Mouse (Mus musculus): ENCODE measurements around the gene 4930442H23Rik. TPM values are rescaled to one million over a fixed set of nuclear protein-coding genes. Genes with fewer than 3 reads are reported as not detected.
A peak's percentile ranks its signal among the peaks of the same experiment; 100 is the strongest.

The 4930442H23Rik gene
- polyA plus RNA-seq, 1 experiment from 2014 or later = not detected

DNA sequence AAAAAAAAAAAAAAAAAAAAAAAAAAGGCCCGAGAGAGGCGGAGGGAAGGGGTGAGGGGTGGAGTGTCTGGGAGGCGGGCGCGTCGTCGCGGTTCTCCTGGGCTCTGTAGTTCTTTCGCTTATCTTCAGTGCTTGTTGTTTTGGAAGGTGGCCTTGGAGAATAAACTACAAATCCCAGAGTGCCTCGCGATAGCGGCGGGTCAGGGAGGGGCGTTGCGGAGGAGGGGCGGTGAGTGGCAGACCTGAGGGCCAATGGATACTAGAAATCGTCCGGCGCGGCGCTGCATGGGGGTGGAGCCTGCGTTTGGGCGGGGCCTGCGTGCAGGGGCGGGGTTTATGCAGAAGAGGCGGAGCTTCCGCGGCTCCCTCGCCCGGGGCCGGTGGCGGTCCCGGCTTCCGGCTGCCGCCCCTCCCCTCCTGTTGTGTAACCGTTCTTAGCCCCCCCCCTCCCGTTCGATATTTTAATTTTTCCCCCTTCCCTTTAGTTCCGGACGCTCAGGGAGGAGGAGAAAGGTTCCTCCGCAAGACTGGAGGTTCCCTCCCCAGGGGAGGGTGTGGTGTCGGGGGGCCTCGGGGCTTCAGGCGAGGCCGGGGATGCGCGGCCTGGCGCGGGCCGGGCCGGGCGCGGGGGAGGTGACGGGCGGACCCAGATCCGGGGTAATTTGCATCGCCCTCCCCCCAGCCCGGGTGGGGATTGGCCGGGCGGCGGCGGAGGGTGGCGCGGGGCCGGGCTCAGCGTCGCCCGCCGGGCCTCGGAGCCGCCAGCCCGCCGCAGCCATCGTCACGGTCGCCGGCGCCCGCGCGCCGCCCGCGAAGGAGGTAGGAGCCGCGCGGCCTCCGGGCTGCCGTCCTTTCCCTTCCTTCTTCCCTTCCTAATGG lies 46.2 kb downstream of the 4930442H23Rik start:
- H3K4me3 ChIP-seq (ENCODE audit: low read length) = peak overlapping the region; percentile 90
- H3K9me3 ChIP-seq (ENCODE audit: control insufficient read depth, low read length) = no peaks in the 10 kb centered on the region
- H3K4me2 ChIP-seq (ENCODE audit: low read depth, low read length) = peak overlapping the region; percentile 63
- H3K27me3 ChIP-seq (replicated peaks; ENCODE audit: control insufficient read depth, insufficient read depth, low read length) = no peaks in the 10 kb centered on the region
- H3K4me1 ChIP-seq (ENCODE audit: control insufficient read depth, insufficient read depth, low read length) = peaks cover 35% of the 10 kb centered on the region
- peak; percentile 79 for ATAC-seq
- peak overlapping the region; percentile 95 for H3K9ac ChIP-seq (ENCODE audit: low read depth, low read length)
- peak overlapping the region; percentile 99 for H3K27ac ChIP-seq (ENCODE audit: low read length)
- H3K36me3 ChIP-seq (ENCODE audit: control insufficient read depth, insufficient read depth, low read length) = no peaks in the 10 kb centered on the region
- under 1% methylated on average over 82 of the region's 89 CpGs for WGBS

GRCm38 (mm10) chr10:81136706-81137231 lies 46.9 kb downstream of the 4930442H23Rik start:
- H3K4me3 ChIP-seq (ENCODE audit: low read length) = peak overlapping the region; percentile 90
- no peaks in the 10 kb centered on the region for H3K9me3 ChIP-seq (ENCODE audit: control insufficient read depth, low read length)
- H3K27me3 ChIP-seq (replicated peaks; ENCODE audit: control insufficient read depth, insufficient read depth, low read length) = no peaks in the 10 kb centered on the region
- peak overlapping the region; percentile 99 for H3K27ac ChIP-seq (ENCODE audit: low read length)
- peaks cover 32% of the 10 kb centered on the region for H3K4me1 ChIP-seq (ENCODE audit: control insufficient read depth, insufficient read depth, low read length)
- peak overlapping the region; percentile 95 for H3K9ac ChIP-seq (ENCODE audit: low read depth, low read length)
- H3K36me3 ChIP-seq (ENCODE audit: control insufficient read depth, insufficient read depth, low read length) = no peaks in the 10 kb centered on the region
- ATAC-seq = peak; percentile 22
- peak overlapping the region; percentile 91 for H3K4me2 ChIP-seq (ENCODE audit: low read depth, low read length)
- WGBS = under 1% methylated on average over 46 of the region's 50 CpGs

DNA sequence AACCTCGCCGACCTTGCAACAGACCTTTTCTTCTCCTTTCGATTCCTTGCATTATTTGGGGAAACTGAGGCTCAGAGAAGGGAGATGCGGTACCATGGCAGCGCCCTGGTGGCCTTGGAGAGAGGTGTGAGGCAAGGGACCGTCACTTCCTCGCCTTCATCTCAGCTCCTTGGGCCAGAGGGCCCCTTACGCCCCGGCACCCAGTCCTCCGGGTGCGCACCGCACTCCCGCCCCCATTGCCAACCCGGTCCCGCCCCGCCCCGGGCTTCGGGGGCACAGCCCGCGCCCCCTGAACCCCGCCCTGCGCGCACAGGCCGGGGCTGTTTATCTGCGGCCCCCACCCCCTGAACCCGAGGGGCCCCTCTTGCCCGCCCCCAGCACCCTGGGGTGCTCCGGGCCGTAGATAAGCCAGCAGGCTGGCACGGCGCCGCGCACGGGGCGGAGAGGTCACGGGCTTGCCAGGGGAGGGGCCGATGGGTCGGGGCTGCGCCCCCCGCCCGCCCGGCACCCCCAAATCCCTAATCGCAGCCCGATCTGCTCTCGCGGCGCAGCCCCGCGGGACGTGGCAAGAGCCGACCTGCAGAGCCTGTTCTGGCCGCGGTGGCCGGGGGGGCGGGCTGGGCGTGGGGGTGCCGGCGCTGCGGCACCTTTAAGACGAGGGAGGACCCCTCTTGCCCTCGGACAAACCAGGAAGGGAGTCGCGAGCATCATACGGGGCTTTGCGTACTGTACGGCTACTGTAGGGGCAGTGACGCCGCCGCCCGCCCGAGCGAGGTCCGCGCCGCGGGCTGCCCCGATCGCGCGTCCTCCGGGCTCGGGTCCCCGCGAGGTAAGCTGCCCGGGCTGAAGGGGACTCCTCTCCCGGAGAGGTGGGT lies 47.6 kb downstream of the 4930442H23Rik start:
- Histone ChIP-seq H3K27ac (ENCODE audit: low read length) (peak overlapping the region; percentile 99), H3K4me1 (ENCODE audit: control insufficient read depth, insufficient read depth, low read length) (peaks cover 30% of the 10 kb centered on the region), H3K9ac (ENCODE audit: low read depth, low read length) (peak overlapping the region; percentile 95), H3K9me3 (ENCODE audit: control insufficient read depth, low read length) (no peaks in the 10 kb centered on the region), H3K27me3 (replicated peaks; ENCODE audit: control insufficient read depth, insufficient read depth, low read length) (no peaks in the 10 kb centered on the region), H3K36me3 (ENCODE audit: control insufficient read depth, insufficient read depth, low read length) (no peaks in the 10 kb centered on the region), H3K4me3 (ENCODE audit: low read length) (peak overlapping the region; percentile 90), H3K4me2 (ENCODE audit: low read depth, low read length) (peak overlapping the region; percentile 91)
- peak; percentile 52 for ATAC-seq
- under 1% methylated on average over 70 of the region's 86 CpGs for WGBS

DNA sequence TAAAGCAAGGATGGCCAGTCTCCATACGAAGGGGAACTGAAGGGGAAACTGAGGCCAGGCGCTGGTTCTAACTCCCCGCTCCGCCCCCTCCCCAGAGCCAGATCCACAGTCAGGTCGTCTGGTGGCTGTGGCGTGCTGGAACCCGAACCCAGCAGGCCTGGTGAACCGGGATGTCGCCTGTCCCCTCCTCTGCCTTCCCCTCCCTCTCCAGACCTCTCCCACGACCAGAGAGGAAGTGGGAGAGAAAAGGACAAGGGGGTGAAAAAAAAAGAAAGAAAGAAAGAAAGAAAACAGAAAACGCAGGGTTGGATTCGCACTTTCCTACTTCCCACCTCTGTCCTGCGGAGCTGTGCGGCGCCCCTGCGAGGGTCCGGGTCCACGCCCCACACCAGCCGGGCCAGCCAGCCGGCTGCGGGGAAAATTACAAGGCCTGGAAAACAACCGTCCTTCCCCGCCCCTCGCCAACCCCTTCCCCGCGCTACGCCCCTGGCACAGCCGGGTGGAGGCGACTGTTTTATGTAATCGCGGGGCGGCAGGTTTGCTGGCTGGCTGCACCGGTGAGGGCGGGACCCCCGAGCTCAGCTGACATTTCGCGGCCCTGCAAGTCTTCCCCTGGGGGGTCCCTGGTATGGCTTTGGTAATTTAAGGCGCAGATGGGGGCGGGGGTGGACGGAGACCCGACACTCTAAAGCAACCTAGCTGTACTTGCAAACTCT lies 48.5 kb downstream of the 4930442H23Rik start, which contains the start of gene Zbtb7a:
Zbtb7a (plus strand) TSS at position 255 of the 716 bp plus-strand sequence.
- peak within 1 kb of the TSS; percentile 95 for H3K9ac ChIP-seq (ENCODE audit: low read depth, low read length)
- peak within 1 kb of the TSS; percentile 99 for H3K27ac ChIP-seq (ENCODE audit: low read length)
- H3K27me3 ChIP-seq (replicated peaks; ENCODE audit: control insufficient read depth, insufficient read depth, low read length) = no peaks in the 10 kb centered on the region
- no peaks in the 10 kb centered on the region for H3K9me3 ChIP-seq (ENCODE audit: control insufficient read depth, low read length)
- ATAC-seq = no peak
- H3K4me3 ChIP-seq (ENCODE audit: low read length) = peak within 1 kb of the TSS; percentile 90
- H3K4me2 ChIP-seq (ENCODE audit: low read depth, low read length) = peak within 1 kb of the TSS; percentile 91
- WGBS = 4% methylated on average over 41 of the region's 41 CpGs
- no peaks in the 10 kb centered on the region for H3K36me3 ChIP-seq (ENCODE audit: control insufficient read depth, insufficient read depth, low read length)
- peaks cover 21% of the 10 kb centered on the region for H3K4me1 ChIP-seq (ENCODE audit: control insufficient read depth, insufficient read depth, low read length)

GRCm38 (mm10) chr10:81134181-81134587 lies 49.5 kb downstream of the 4930442H23Rik start:
- peak; percentile 3; the same call in 1 of the 2 replicates for ATAC-seq
- no peak overlapping the region for H3K9ac ChIP-seq (ENCODE audit: low read depth, low read length)
- no peaks in the 10 kb centered on the region for H3K36me3 ChIP-seq (ENCODE audit: control insufficient read depth, insufficient read depth, low read length)
- peak overlapping the region; percentile 90 for H3K4me3 ChIP-seq (ENCODE audit: low read length)
- no peaks in the 10 kb centered on the region for H3K27me3 ChIP-seq (replicated peaks; ENCODE audit: control insufficient read depth, insufficient read depth, low read length)
- peak overlapping the region; percentile 99 for H3K27ac ChIP-seq (ENCODE audit: low read length)
- H3K9me3 ChIP-seq (ENCODE audit: control insufficient read depth, low read length) = no peaks in the 10 kb centered on the region
- peak overlapping the region; percentile 91 for H3K4me2 ChIP-seq (ENCODE audit: low read depth, low read length)
- H3K4me1 ChIP-seq (ENCODE audit: control insufficient read depth, insufficient read depth, low read length) = peaks cover 12% of the 10 kb centered on the region
- 3% methylated on average over 16 of the region's 16 CpGs for WGBS

Other genes starting within 250 kb of the 4930442H23Rik start
- gene Gng7, start 168.9 kb downstream of the 4930442H23Rik start, polyA plus RNA-seq (2015; fragmentation: Nextera tagmentation; extraction: Ambion mirVana) = 3.6 and 4.0 TPM in 2 replicates
- gene Diras1, start 158.2 kb downstream of the 4930442H23Rik start, polyA plus RNA-seq (2015; fragmentation: Nextera tagmentation; extraction: Ambion mirVana) = 0.61 and 0.92 TPM in 2 replicates
- gene Slc39a3, start 146.4 kb downstream of the 4930442H23Rik start, polyA plus RNA-seq (2015; fragmentation: Nextera tagmentation; extraction: Ambion mirVana) = 18.1 and 18.9 TPM in 2 replicates
- 204 TPM in 2 replicates for gene Sgta, start 123.7 kb downstream of the 4930442H23Rik start, polyA plus RNA-seq (2015; fragmentation: Nextera tagmentation; extraction: Ambion mirVana)
- gene Thop1, start 113.8 kb downstream of the 4930442H23Rik start, polyA plus RNA-seq (2015; fragmentation: Nextera tagmentation; extraction: Ambion mirVana) = 48.7 and 53.8 TPM in 2 replicates
- 123 and 180 TPM in 2 replicates for gene Creb3l3, start 85.0 kb downstream of the 4930442H23Rik start, polyA plus RNA-seq (2015; fragmentation: Nextera tagmentation; extraction: Ambion mirVana)
- gene Map2k2, start 77.9 kb downstream of the 4930442H23Rik start, polyA plus RNA-seq (2015; fragmentation: Nextera tagmentation; extraction: Ambion mirVana) = 214 and 225 TPM in 2 replicates
- gene Zbtb7a, start 48.6 kb downstream of the 4930442H23Rik start, polyA plus RNA-seq (2015; fragmentation: Nextera tagmentation; extraction: Ambion mirVana) = 46.2 and 47.4 TPM in 2 replicates
- 52.5 and 54.4 TPM in 2 replicates for gene Pias4, start 15.9 kb downstream of the 4930442H23Rik start, polyA plus RNA-seq (2015; fragmentation: Nextera tagmentation; extraction: Ambion mirVana)
- gene Eef2, start 7.2 kb downstream of the 4930442H23Rik start, polyA plus RNA-seq (2015; fragmentation: Nextera tagmentation; extraction: Ambion mirVana) = 526 and 531 TPM in 2 replicates
- gene Dapk3, start 844 bp downstream of the 4930442H23Rik start, polyA plus RNA-seq (2015; fragmentation: Nextera tagmentation; extraction: Ambion mirVana) = 15.4 and 47.6 TPM in 2 replicates
- gene Nmrk2, start 18.2 kb upstream of the 4930442H23Rik start, polyA plus RNA-seq (2015; fragmentation: Nextera tagmentation; extraction: Ambion mirVana) = 0.17 TPM in 1 of 2 replicates, not detected in the other
- gene Atcay, start 47.0 kb upstream of the 4930442H23Rik start, polyA plus RNA-seq (2015; fragmentation: Nextera tagmentation; extraction: Ambion mirVana) = 1.4 and 1.5 TPM in 2 replicates
- gene Zfr2, start 49.3 kb upstream of the 4930442H23Rik start, polyA plus RNA-seq (2015; fragmentation: Nextera tagmentation; extraction: Ambion mirVana) = 7.1 and 8.0 TPM in 2 replicates
- 2.0 and 2.3 TPM in 2 replicates for gene Matk, start 69.1 kb upstream of the 4930442H23Rik start, polyA plus RNA-seq (2015; fragmentation: Nextera tagmentation; extraction: Ambion mirVana)
- gene Mrpl54, start 83.1 kb upstream of the 4930442H23Rik start, polyA plus RNA-seq (2015; fragmentation: Nextera tagmentation; extraction: Ambion mirVana) = 240 and 249 TPM in 2 replicates
- gene Apba3, start 83.1 kb upstream of the 4930442H23Rik start, polyA plus RNA-seq (2015; fragmentation: Nextera tagmentation; extraction: Ambion mirVana) = 72.2 and 83.1 TPM in 2 replicates
- 53.2 and 56.6 TPM in 2 replicates for gene Tjp3, start 107.7 kb upstream of the 4930442H23Rik start, polyA plus RNA-seq (2015; fragmentation: Nextera tagmentation; extraction: Ambion mirVana)
- 35.4 and 40.5 TPM in 2 replicates for gene Pip5k1c, start 109.1 kb upstream of the 4930442H23Rik start, polyA plus RNA-seq (2015; fragmentation: Nextera tagmentation; extraction: Ambion mirVana)
- 28.7 and 29.0 TPM in 2 replicates for gene Cactin, start 137.3 kb upstream of the 4930442H23Rik start, polyA plus RNA-seq (2015; fragmentation: Nextera tagmentation; extraction: Ambion mirVana)
- gene Tbxa2r, start 144.9 kb upstream of the 4930442H23Rik start, polyA plus RNA-seq (2015; fragmentation: Nextera tagmentation; extraction: Ambion mirVana) = 21.2 and 21.3 TPM in 2 replicates
- 0.06 and 0.12 TPM in 2 replicates for gene Gipc3, start 159.4 kb upstream of the 4930442H23Rik start, polyA plus RNA-seq (2015; fragmentation: Nextera tagmentation; extraction: Ambion mirVana)
- 69.0 and 71.4 TPM in 2 replicates for gene Hmg20b, start 166.6 kb upstream of the 4930442H23Rik start, polyA plus RNA-seq (2015; fragmentation: Nextera tagmentation; extraction: Ambion mirVana)
- gene Mfsd12, start 173.6 kb upstream of the 4930442H23Rik start, polyA plus RNA-seq (2015; fragmentation: Nextera tagmentation; extraction: Ambion mirVana) = 21.6 and 32.4 TPM in 2 replicates
- 1.4 and 2.7 TPM in 2 replicates for gene 4930404N11Rik, start 182.0 kb upstream of the 4930442H23Rik start, polyA plus RNA-seq (2015; fragmentation: Nextera tagmentation; extraction: Ambion mirVana)
- gene Fzr1, start 194.7 kb upstream of the 4930442H23Rik start, polyA plus RNA-seq (2015; fragmentation: Nextera tagmentation; extraction: Ambion mirVana) = 73.2 and 78.7 TPM in 2 replicates
- gene Dohh, start 200.6 kb upstream of the 4930442H23Rik start, polyA plus RNA-seq (2015; fragmentation: Nextera tagmentation; extraction: Ambion mirVana) = 102 and 109 TPM in 2 replicates
- 2.9 and 3.7 TPM in 2 replicates for gene Gm48551, start 200.6 kb upstream of the 4930442H23Rik start, polyA plus RNA-seq (2015; fragmentation: Nextera tagmentation; extraction: Ambion mirVana)
- 0.55 and 1.8 TPM in 2 replicates for gene Gm48552, start 205.2 kb upstream of the 4930442H23Rik start, polyA plus RNA-seq (2015; fragmentation: Nextera tagmentation; extraction: Ambion mirVana)
- 426 and 504 TPM in 2 replicates for gene Smim24, start 209.2 kb upstream of the 4930442H23Rik start, polyA plus RNA-seq (2015; fragmentation: Nextera tagmentation; extraction: Ambion mirVana)

Data from intestine, embryonic 16.5 days (tissue).